Mouse (Mus musculus) T-helper 17 cell (primary cell): ENCODE measurements around the gene Plcxd3.

Experiments used
- in situ Hi-C, 2 experiments: fragments of 300-600 bp; cut with MboI, MseI; formaldehyde crosslinking; loops; 1 replicate in 1 of 2; 2 replicates in 1 of 2; pipeline ENCODE4 v1.15.1; 2025; ENCODE audit warnings: high pct_unique_total_duplicates in 2 of 2

The Plcxd3 gene

GRCm38 (mm10) chr15:4375423-4376220 is at the start of gene Plcxd3:
Plcxd3 (plus strand) TSS chr15:4375491.
- in situ Hi-C loops: no loop called here

- in situ Hi-C loops: no loop called here
Measured at GRCm38 (mm10) chr15:4331867-4332266, 43.4 kb upstream of the Plcxd3 start.

- in situ Hi-C loops: no loop called here
Measured at GRCm38 (mm10) chr15:4341620-4342019, 33.7 kb upstream of the Plcxd3 start.

- in situ Hi-C loops: no loop called here
Measured at GRCm38 (mm10) chr15:4348816-4349553, 26.3 kb upstream of the Plcxd3 start.

GRCm38 (mm10) chr15:4356397-4356796 is 18.9 kb upstream of the Plcxd3 start:
- in situ Hi-C loops: no loop called here

- in situ Hi-C loops: no loop called here
Measured at GRCm38 (mm10) chr15:4357706-4358105, 17.6 kb upstream of the Plcxd3 start.

- in situ Hi-C loops: no loop called here
Measured at GRCm38 (mm10) chr15:4367801-4368200, 7.5 kb upstream of the Plcxd3 start.

- in situ Hi-C loops: no loop called here
Measured at GRCm38 (mm10) chr15:4374453-4374990, 769 bp upstream of the Plcxd3 start.

GRCm38 (mm10) chr15:4375031-4375422 is 264 bp upstream of the Plcxd3 start:
- in situ Hi-C loops: no loop called here

GRCm38 (mm10) chr15:4376221-4376631 is 935 bp downstream of the Plcxd3 start:
- in situ Hi-C loops: no loop called here

GRCm38 (mm10) chr15:4378766-4379165 is 3.5 kb downstream of the Plcxd3 start:
- in situ Hi-C loops: no loop called here

- in situ Hi-C loops: no loop called here
Measured at GRCm38 (mm10) chr15:4387774-4388173, 12.5 kb downstream of the Plcxd3 start.

GRCm38 (mm10) chr15:4400096-4400495 is 24.8 kb downstream of the Plcxd3 start:
- in situ Hi-C loops: no loop called here

- in situ Hi-C loops: no loop called here
Measured at GRCm38 (mm10) chr15:4411333-4411732, 36.0 kb downstream of the Plcxd3 start.

GRCm38 (mm10) chr15:4440081-4440480 is 64.8 kb downstream of the Plcxd3 start:
- in situ Hi-C loops: no loop called here

- in situ Hi-C loops: no loop called here
Measured at GRCm38 (mm10) chr15:4496182-4496581, 120.9 kb downstream of the Plcxd3 start.

- in situ Hi-C loops: no loop called here
Measured at GRCm38 (mm10) chr15:4496984-4497383, 121.7 kb downstream of the Plcxd3 start.

GRCm38 (mm10) chr15:4498036-4498435 is 122.7 kb downstream of the Plcxd3 start:
- in situ Hi-C loops: no loop called here

- in situ Hi-C loops: loop anchor here in 1 of 2 experiments (10.0 kb wide), 1 partner anchor 1301 kb away; no protein-coding TSS in a partner anchor
Measured at GRCm38 (mm10) chr15:4503366-4503765, 128.1 kb downstream of the Plcxd3 start.

- in situ Hi-C loops: loop anchor here in 1 of 2 experiments (10.0 kb wide), 1 partner anchor 1301 kb away; no protein-coding TSS in a partner anchor
Measured at GRCm38 (mm10) chr15:4503826-4504225, 128.5 kb downstream of the Plcxd3 start.

- in situ Hi-C loops: loop anchor here in 1 of 2 experiments (10.0 kb wide), 1 partner anchor 250 kb away; no protein-coding TSS in a partner anchor
Measured at GRCm38 (mm10) chr15:4514724-4515123, 139.4 kb downstream of the Plcxd3 start.

GRCm38 (mm10) chr15:4524598-4524997 is 149.3 kb downstream of the Plcxd3 start:
- in situ Hi-C loops: no loop called here
